Mouse (Mus musculus) adrenal gland, adult (tissue): ENCODE measurements around the gene Cadm1.

Experiments used
- DNase-seq, 2 experiments: peaks; one replicate each; pipeline ENCODE4 v3.0.0; 2022 to 2023; ENCODE audit warnings: low spot score in 1 of 2; ENCODE audit not compliant: inconsistent age in 2 of 2

Gene Cadm1

GRCm38 (mm10) chr9:47605628-47606027, 75.7 kb downstream of the Cadm1 start:
- no peak for DNase-seq

DNA sequence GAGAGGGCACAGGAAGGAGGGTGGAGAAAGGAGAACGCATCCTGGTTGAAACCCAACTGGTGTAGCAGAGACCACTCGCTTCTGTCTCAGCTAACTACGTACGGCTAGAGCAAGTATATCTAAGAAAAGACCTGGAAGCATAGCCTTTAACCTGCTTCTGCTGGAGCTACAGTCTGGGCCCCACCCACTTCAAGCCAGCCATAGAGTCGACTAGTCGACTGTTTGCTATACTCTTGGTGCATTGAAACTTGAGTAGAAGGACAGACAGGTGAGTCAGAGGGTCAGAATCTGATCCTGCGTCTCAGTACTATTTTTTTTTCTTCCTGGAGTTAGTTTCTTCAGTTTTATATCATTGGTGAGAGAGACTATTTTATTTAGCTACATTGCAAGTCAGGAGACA, 78.5 kb downstream of the Cadm1 start:
- DNase-seq, result no peak

DNA sequence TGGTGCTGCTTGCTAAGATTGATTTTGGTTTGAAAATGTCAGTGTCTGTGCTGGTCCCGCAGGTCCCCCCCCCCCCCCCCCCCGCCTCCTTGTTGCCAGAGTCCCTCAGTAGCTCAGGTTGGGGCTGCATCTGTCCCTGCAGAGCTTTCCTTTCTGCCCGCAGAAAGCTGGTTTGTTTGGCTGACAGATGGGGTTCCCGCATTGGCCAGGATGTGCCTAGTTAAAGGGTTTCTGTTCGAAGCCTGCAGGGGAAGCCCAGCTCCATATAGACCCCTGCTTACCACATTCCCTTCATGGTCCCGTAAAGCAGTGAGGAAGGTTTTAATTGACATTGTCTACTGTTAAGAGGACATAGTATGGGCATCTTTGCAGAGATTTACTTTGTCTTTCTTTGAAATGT, 78.9 kb downstream of the Cadm1 start:
- DNase-seq, result no peak

DNA sequence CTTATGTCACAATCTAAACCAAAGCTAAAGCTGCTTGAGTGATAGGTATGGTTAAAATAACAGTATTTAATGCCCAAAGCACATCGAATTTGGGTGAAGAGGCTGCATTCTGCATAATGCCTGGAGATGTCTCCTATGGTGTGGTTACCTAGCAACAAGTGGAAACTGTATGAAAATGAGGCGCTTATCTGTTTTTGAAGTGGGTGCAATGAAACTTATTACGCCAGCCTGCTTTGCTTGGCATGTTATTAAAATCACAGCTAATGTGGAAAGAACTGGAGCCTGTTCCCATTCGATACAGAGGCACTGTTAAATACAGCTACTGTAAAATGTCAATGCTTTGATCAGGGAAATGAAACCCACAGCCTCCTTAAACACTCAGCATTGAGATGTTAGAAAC, 79.5 kb downstream of the Cadm1 start:
- no peak for DNase-seq

- no peak for DNase-seq
These were observed 80.3 kb downstream of the Cadm1 start for GRCm38 (mm10) chr9:47610316-47610715.

DNA sequence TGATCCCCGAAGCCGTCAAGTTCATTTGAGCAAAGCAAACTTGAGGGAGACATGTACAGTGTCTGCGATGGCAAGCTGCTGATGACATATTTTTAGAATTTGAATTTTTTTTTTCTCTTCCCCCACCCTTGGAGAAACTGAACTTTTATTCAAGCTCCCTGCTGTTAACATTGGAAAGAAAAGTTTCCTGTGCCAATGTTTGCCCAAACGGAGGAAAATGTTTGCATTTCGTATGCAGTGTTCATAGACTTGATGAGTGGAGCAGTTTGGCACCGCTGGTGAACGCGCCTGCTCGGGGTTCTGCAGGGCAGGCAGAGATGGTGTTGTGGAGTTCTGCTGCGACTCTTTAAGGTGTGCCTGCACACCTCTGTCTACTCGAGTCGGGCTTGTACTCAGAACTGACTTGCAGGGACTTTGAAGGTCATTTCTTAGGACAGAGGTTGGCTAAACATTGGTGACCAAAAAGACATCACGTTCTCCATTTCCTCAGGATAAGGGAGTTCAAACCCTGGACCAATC, 83.0 kb downstream of the Cadm1 start:
- no peak for DNase-seq

GRCm38 (mm10) chr9:47615049-47615448, 85.1 kb downstream of the Cadm1 start:
- DNase-seq, result no peak

DNA sequence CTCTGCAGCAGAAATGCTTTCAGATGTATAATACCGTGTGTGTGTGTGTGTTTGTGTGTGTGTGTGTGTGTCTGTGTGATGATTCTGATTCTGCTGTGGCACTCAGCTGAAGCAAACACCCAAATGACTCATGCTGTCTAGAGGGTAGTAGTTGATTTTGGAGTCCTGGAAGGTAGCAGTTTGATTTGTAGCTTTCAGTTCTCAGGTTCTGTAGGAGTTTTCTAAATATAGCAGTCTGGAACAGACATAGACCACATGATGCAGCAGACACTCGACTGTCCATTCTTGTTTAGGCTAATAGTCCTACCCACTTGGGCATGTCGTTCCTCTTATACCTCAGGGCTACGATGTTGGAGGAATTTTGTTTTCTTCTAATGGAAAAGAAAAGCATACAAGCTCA, 86.4 kb downstream of the Cadm1 start:
- no peak for DNase-seq

GRCm38 (mm10) chr9:47619501-47620029, 89.6 kb downstream of the Cadm1 start:
- no peak for DNase-seq

GRCm38 (mm10) chr9:47623447-47624445, 93.8 kb downstream of the Cadm1 start:
- DNase-seq, result peak in 1 of 2 experiments; percentile 27

DNA sequence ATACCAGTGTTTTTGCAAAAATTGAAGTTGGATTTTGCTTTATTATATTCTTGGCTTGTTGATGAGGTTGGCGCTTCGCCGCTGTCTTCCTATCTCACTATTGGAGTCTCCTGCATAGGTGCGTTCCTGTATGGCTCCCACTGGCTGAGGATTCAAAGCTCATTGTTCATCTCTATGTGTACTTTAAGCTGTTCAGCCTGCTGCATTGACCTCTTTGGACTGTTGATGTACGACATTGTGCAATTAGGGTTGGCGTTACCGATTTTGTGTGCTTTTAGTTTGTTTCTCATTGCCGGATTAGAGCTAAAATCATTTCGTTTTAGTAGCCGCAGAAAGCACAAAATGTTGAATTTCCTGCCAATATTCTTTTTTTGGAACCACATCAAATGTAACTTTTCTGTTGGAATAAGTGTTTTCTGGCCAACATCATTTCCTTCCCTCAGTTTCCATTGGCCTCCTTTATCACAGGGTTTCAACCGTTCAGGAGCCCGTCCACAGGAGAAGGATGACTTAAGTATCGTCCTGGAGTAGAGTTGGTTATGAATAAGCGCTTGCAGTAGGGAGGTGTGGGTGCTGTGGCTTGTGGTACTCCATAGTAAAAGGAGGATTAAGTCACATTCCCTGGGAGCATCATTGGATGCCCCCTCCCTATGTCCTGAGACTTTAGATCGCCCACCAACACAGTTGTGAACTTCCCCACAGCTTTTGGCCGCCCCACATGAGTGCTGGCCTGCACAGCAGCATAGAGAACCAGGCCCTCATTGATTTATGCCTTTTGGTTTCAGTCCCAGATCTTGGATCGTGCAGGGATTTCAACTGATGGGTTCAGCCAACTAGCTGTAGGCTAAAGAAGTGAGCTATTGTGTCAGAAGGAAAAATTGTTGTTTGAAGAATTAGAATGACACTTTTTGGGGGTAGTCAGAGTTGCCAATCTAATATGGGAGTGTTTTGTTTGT, 94.9 kb downstream of the Cadm1 start:
- DNase-seq, result peak in 1 of 2 experiments; percentile 74

GRCm38 (mm10) chr9:47625621-47626210, 95.7 kb downstream of the Cadm1 start:
- peak in 1 of 2 experiments; percentile 38 for DNase-seq

GRCm38 (mm10) chr9:47627966-47628365, 98.0 kb downstream of the Cadm1 start:
- DNase-seq, result no peak

DNA sequence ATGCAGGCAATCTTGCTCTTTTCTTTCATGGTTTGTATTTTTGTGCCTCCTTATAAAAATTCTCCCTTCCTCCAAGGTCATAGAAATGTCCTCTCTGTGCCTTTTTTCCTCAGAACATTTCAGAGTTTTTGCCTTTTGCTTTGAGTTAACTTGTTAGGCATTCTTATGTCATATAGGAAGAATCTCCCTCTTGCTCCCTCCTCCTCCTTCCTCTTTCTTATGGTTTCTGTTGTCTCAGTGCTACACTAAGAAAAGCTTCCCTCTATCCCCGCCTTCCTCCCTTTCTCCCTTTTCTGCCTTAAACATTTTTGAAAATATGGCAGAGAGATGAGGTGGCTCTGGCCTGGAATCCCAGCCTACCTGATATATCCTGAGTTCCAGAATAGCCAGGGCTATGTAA, 98.6 kb downstream of the Cadm1 start:
- DNase-seq, result no peak

GRCm38 (mm10) chr9:47634695-47635094, 104.7 kb downstream of the Cadm1 start:
- DNase-seq, result peak in 1 of 2 experiments; percentile 54

DNA sequence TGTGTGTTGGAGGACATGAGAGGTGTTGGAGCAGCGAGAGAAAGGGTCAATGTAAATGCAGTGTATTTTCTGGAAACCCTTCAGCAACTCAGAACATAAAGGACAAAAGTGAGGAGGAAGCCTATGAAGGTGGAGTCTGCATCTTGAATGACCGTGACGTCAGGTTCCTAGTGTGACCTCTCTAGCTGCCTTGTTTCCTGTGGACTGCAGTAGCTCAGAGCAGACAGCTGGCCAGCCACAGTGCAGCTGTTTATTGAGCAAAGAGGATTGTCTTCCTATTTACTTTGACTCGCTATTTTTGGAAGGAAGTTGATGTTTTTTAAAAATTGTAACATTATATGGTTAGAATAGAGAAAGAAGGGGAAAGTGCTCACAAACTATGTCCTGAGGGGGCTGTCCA, 112.7 kb downstream of the Cadm1 start:
- no peak for DNase-seq

DNA sequence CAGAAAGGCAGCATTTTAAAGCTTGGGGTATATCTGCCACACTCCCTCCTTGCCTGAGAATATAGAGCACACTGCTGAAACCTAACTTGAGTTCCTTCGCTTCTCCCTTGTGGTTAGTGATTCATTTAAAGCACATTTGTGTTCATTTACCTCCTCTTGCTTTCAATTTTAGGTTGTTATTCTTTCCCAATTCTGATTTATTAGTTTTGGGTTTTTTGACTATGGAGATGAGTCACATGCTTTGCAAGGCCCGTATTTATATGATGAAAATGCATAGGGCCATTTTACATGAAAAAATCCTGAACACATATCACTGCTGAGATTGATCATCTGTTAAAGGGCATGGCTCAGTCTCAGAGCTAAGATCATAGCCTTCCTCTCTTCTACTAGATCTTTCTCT, 115.1 kb downstream of the Cadm1 start:
- no peak for DNase-seq

- no peak for DNase-seq
These were observed 121.5 kb downstream of the Cadm1 start for GRCm38 (mm10) chr9:47651431-47651830.

- no peak for DNase-seq
These were observed 122.2 kb downstream of the Cadm1 start for GRCm38 (mm10) chr9:47652203-47652602.

DNA sequence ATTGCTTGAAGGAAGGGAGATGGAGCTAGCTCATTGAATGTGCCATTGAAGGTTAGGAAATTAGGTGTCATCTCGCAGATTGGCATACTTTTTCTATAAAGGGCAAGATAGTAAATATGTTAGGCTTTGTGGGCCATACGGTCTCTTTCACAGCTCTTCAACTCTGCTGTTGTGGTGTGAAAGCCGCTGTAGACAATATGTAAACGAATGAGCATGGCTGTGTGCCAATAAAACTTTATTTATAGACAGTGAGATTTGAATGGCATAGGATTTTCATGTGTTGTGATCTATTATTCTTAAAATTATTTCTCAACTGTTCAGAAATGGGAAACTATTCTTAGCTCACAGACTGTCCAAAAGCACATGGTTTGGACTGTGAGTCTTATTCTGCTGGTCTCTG, 123.0 kb downstream of the Cadm1 start:
- no peak for DNase-seq
